Mouse (Mus musculus): ENCODE data around the gene Rab23. TPM values are rescaled to one million over a fixed set of nuclear protein-coding genes. Genes with fewer than 3 reads are reported as not detected.

Rab23 gene
- polyA plus RNA-seq, 2 experiments = 2.5 to 2.9 TPM

GRCm38 (mm10) chr1:33754965-33755735 is 35.5 kb downstream of the Rab23 start:
- ATAC-seq (ENCODE audit: insufficient read depth) (peak; percentile 87), DNase-seq (ENCODE audit: low read depth in 3 of 3, low spot score in 3 of 3) (peak; percentile 65 to 69 (median 66))
- peaks cover 3% of the 10 kb centered on the region; the same call in 1 of the 2 replicates for H3K36me3 ChIP-seq (replicated peaks; ENCODE audit: control insufficient read depth, insufficient read depth, low read depth)
- no peaks in the 10 kb centered on the region for H3K9me3 ChIP-seq (ENCODE audit: control insufficient read depth, low read length)
- H3K4me3 ChIP-seq (ENCODE audit: insufficient read depth in 1 of 2, low read depth in 2 of 2, low read length in 2 of 2) = peak overlapping the region; percentile 45 to 97
- TF ChIP-seq CTCF (IDR thresholded peaks at IDR 0.05; ENCODE audit: low read depth) = no peak
- TF ChIP-seq EP300 (IDR thresholded peaks at IDR 0.05; ENCODE audit: low read depth) = peak; percentile 80
- peak overlapping the region; percentile 93 for H3K9ac ChIP-seq (replicated peaks)
- no peaks in the 10 kb centered on the region for H3K27me3 ChIP-seq (ENCODE audit: control insufficient read depth, insufficient read depth, low read length)
- peak overlapping the region; percentile 92 for H3K4me2 ChIP-seq (ENCODE audit: low read depth)
- H3K4me1 ChIP-seq (replicated peaks; ENCODE audit: control insufficient read depth in 2 of 2, insufficient read depth in 2 of 2, low read length in 1 of 2) = peaks cover 34 to 38% of the 10 kb centered on the region in 2 experiments
- 44% methylated on average over 21 of the region's 21 CpGs for WGBS (ENCODE audit: insufficient replicate concordance)
- peak overlapping the region; percentile 92 for H3K27ac ChIP-seq

GRCm38 (mm10) chr1:33755799-33756198 is 36.1 kb downstream of the Rab23 start:
- ATAC-seq (ENCODE audit: insufficient read depth) (peak; percentile 62), DNase-seq (ENCODE audit: low read depth in 3 of 3, low spot score in 3 of 3) (no peak)
- Histone ChIP-seq H3K9me3 (ENCODE audit: control insufficient read depth, low read length) (no peaks in the 10 kb centered on the region), H3K4me2 (ENCODE audit: low read depth) (peak overlapping the region; percentile 92), H3K27ac (peak overlapping the region; percentile 92), H3K27me3 (ENCODE audit: control insufficient read depth, insufficient read depth, low read length) (no peaks in the 10 kb centered on the region), H3K36me3 (replicated peaks; ENCODE audit: control insufficient read depth, insufficient read depth, low read depth) (peaks cover 3% of the 10 kb centered on the region; the same call in 1 of the 2 replicates), H3K4me3 (ENCODE audit: insufficient read depth in 1 of 2, low read depth in 2 of 2, low read length in 2 of 2) (peak overlapping the region; percentile 76 to 97), H3K9ac (replicated peaks) (peak overlapping the region; percentile 93), H3K4me1 (replicated peaks; ENCODE audit: control insufficient read depth in 2 of 2, insufficient read depth in 2 of 2, low read length in 1 of 2) (peaks cover 34 to 38% of the 10 kb centered on the region in 2 experiments)
- WGBS (ENCODE audit: insufficient replicate concordance) = 39% methylated on average over 7 of the region's 7 CpGs
- TF ChIP-seq EP300 (IDR thresholded peaks at IDR 0.05; ENCODE audit: low read depth) (no peak), CTCF (IDR thresholded peaks at IDR 0.05; ENCODE audit: low read depth) (no peak)

GRCm38 (mm10) chr1:33756258-33757032 is 36.8 kb downstream of the Rab23 start:
- Histone ChIP-seq H3K4me3 (ENCODE audit: insufficient read depth in 1 of 2, low read depth in 2 of 2, low read length in 2 of 2) (peak overlapping the region; percentile 76 to 97), H3K4me2 (ENCODE audit: low read depth) (peak overlapping the region; percentile 92), H3K27me3 (ENCODE audit: control insufficient read depth, insufficient read depth, low read length) (no peaks in the 10 kb centered on the region), H3K27ac (peak overlapping the region; percentile 92), H3K36me3 (replicated peaks; ENCODE audit: control insufficient read depth, insufficient read depth, low read depth) (peaks cover 3% of the 10 kb centered on the region; the same call in 1 of the 2 replicates), H3K9me3 (ENCODE audit: control insufficient read depth, low read length) (no peaks in the 10 kb centered on the region), H3K9ac (replicated peaks) (peak overlapping the region; percentile 93), H3K4me1 (replicated peaks; ENCODE audit: control insufficient read depth in 2 of 2, insufficient read depth in 2 of 2, low read length in 1 of 2) (peaks cover 34 to 38% of the 10 kb centered on the region in 2 experiments)
- peak; percentile 26; the same call in 1 of the 2 replicates for ATAC-seq (ENCODE audit: insufficient read depth)
- peak in 1 of 3 experiments; percentile 51 for DNase-seq (ENCODE audit: low read depth in 3 of 3, low spot score in 3 of 3)
- WGBS (ENCODE audit: insufficient replicate concordance) = 9% methylated on average over 18 of the region's 18 CpGs
- TF ChIP-seq CTCF (IDR thresholded peaks at IDR 0.05; ENCODE audit: low read depth) (no peak), EP300 (IDR thresholded peaks at IDR 0.05; ENCODE audit: low read depth) (no peak)

GRCm38 (mm10) chr1:33757033-33757413 is 37.3 kb downstream of the Rab23 start:
- WGBS (ENCODE audit: insufficient replicate concordance) = 1% methylated on average over 14 of the region's 14 CpGs
- peak; percentile 3; the same call in 1 of the 2 replicates for ATAC-seq (ENCODE audit: insufficient read depth)
- peaks cover 34 to 38% of the 10 kb centered on the region in 2 experiments for H3K4me1 ChIP-seq (replicated peaks; ENCODE audit: control insufficient read depth in 2 of 2, insufficient read depth in 2 of 2, low read length in 1 of 2)
- TF ChIP-seq CTCF (IDR thresholded peaks at IDR 0.05; ENCODE audit: low read depth) (no peak), EP300 (IDR thresholded peaks at IDR 0.05; ENCODE audit: low read depth) (no peak)
- peak overlapping the region; percentile 93 for H3K9ac ChIP-seq (replicated peaks)
- H3K9me3 ChIP-seq (ENCODE audit: control insufficient read depth, low read length) = no peaks in the 10 kb centered on the region
- H3K27ac ChIP-seq = peak overlapping the region; percentile 92
- no peak for DNase-seq (ENCODE audit: low read depth in 3 of 3, low spot score in 3 of 3)
- peak overlapping the region; percentile 92 for H3K4me2 ChIP-seq (ENCODE audit: low read depth)
- no peaks in the 10 kb centered on the region for H3K27me3 ChIP-seq (ENCODE audit: control insufficient read depth, insufficient read depth, low read length)
- peaks cover 3% of the 10 kb centered on the region; the same call in 1 of the 2 replicates for H3K36me3 ChIP-seq (replicated peaks; ENCODE audit: control insufficient read depth, insufficient read depth, low read depth)
- peak overlapping the region; percentile 76 to 97 for H3K4me3 ChIP-seq (ENCODE audit: insufficient read depth in 1 of 2, low read depth in 2 of 2, low read length in 2 of 2)

All from liver, embryonic 14.5 days (tissue).